Mouse (Mus musculus) kidney, embryonic 14.5 days (tissue): ENCODE results near the gene Pla2g10. TPM values are rescaled to one million over a fixed set of nuclear protein-coding genes. Genes with fewer than 3 reads are reported as not detected.
"Not testable (repeated sequence)": the region's sequence is repeated elsewhere in the genome, so short reads cannot be mapped to it uniquely, and the experiment has no call there.

Experiments used
- ATAC-seq: fragments of 200-750 bp; cut with Nextera tagmentation; 2 replicates; pipeline ENCODE4 v1.8.0; 2017; ENCODE audit warnings: moderate number of reproducible peaks, mild to moderate bottlenecking, moderate TSS enrichment, moderate library complexity; ENCODE audit not compliant: low FRiP score, low TSS enrichment
- H3K27ac ChIP-seq: fragments of 300-500 bp; sonication (generic); 2 replicates; pipeline ENCODE4 v1.5.1; 2014; ENCODE audit warnings: low read depth, mild to moderate bottlenecking, low read length, moderate library complexity, mixed read lengths
- H3K27me3 ChIP-seq: fragments of 300-500 bp; sonication (generic); 2 replicates; pipeline ENCODE4 v1.6.1; 2014; ENCODE audit warnings: mild to moderate bottlenecking, low read length; ENCODE audit not compliant: control insufficient read depth, insufficient read depth
- H3K36me3 ChIP-seq: fragments of 300-500 bp; sonication (generic); 2 replicates; pipeline ENCODE4 v1.6.1; 2014; ENCODE audit warnings: low read length, mixed read lengths; ENCODE audit not compliant: control insufficient read depth, insufficient read depth
- H3K4me1 ChIP-seq: fragments of 300-500 bp; sonication (generic); 2 replicates; pipeline ENCODE4 v1.6.1; 2014; ENCODE audit warnings: low read length, mixed read lengths; ENCODE audit not compliant: control insufficient read depth, insufficient read depth
- H3K4me2 ChIP-seq: fragments of 300-500 bp; sonication (generic); replicated peaks from 2 replicates; pipeline ENCODE4 v1.6.1; 2014; ENCODE audit warnings: low read depth, mild to moderate bottlenecking, low read length
- H3K4me3 ChIP-seq: fragments of 300-500 bp; sonication (generic); 2 replicates; pipeline ENCODE4 v1.5.1; 2014; ENCODE audit warnings: mild to moderate bottlenecking, low read length
- H3K9ac ChIP-seq: fragments of 300-500 bp; sonication (generic); 2 replicates; pipeline ENCODE4 v1.6.1; 2014; ENCODE audit warnings: low read depth, mild to moderate bottlenecking, low read length, moderate library complexity
- H3K9me3 ChIP-seq: fragments of 300-500 bp; sonication (generic); 2 replicates; pipeline ENCODE4 v1.6.1; 2016; ENCODE audit warnings: low read length; ENCODE audit not compliant: control insufficient read depth
- WGBS: fragments of 180-500 bp; shearing (Covaris S2); extraction: QIAGEN DNeasy Blood & Tissue Kit; methylation state at CpG from one replicate; pipeline ENCODE4 v1.1.7; 2014; 5-methylcytosine and 5-hydroxymethylcytosine counted together
- polyA plus RNA-seq: library from polyadenylated mRNA; unstranded; fragments of >200 nt; fragmentation: Nextera tagmentation; extraction: Ambion mirVana; gene quantifications from 2 replicates; pipeline ENCODE4 v1.2.1, GENCODE M21; 2014

Gene Pla2g10
- polyA plus RNA-seq, 1 experiment from 2014 or later = not detected

DNA sequence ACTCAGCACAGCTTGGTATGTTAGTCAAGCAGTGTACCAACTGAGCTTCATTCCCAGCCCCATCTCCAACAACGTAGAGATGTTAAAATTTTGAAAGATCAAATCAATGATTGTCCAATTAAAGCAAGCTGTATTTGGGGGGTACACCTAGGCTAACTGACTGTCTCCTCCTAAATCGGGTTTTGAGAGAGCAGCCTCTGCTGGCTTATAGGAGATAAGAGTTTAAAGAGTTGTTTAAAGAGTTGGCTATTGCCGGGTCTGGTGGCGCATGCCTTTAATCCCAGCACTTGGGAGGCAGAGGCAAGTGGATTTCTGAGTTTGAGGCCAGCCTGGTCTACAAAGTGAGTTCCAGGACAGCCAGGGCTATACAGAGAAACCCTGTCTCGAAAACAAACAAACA, 59.9 kb downstream of the Pla2g10 start:
- 85% methylated on average over 5 of the region's 5 CpGs for WGBS
- not testable (repeated sequence) for ATAC-seq, H3K9me3 ChIP-seq, H3K4me3 ChIP-seq, H3K36me3 ChIP-seq, H3K27me3 ChIP-seq, H3K27ac ChIP-seq, H3K4me1 ChIP-seq, H3K9ac ChIP-seq
- H3K4me2 ChIP-seq = peak overlapping the region; percentile 75

DNA sequence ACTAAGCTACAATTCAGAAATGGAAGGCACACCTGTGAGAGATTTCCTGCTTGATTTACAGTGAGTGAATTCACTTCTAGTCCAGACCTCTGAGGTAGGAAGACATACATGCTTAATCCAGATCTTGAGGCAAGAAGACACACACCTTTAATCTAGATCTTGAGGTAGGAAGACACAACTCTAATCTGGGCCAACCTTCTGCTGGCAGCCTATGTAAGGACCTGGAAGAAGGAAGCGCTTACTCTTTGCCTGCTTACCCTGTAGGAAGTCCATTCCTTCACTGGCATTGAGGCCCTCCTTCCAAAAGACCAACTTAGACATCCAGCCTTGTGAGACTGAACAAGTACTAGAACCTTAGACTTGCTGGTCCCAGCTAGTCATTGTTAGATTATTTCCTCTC, 61.5 kb downstream of the Pla2g10 start:
- WGBS = 95% methylated on average over 1 of the region's 1 CpGs
- Histone ChIP-seq H3K27me3 (no peaks in the 10 kb centered on the region), H3K4me3 (no peak overlapping the region), H3K27ac (no peak overlapping the region), H3K9me3 (no peaks in the 10 kb centered on the region), H3K4me2 (no peak overlapping the region), H3K9ac (no peak overlapping the region), H3K4me1 (peaks cover 6% of the 10 kb centered on the region; the same call in 1 of the 2 replicates), H3K36me3 (peaks cover 8% of the 10 kb centered on the region)
- no peak for ATAC-seq

DNA sequence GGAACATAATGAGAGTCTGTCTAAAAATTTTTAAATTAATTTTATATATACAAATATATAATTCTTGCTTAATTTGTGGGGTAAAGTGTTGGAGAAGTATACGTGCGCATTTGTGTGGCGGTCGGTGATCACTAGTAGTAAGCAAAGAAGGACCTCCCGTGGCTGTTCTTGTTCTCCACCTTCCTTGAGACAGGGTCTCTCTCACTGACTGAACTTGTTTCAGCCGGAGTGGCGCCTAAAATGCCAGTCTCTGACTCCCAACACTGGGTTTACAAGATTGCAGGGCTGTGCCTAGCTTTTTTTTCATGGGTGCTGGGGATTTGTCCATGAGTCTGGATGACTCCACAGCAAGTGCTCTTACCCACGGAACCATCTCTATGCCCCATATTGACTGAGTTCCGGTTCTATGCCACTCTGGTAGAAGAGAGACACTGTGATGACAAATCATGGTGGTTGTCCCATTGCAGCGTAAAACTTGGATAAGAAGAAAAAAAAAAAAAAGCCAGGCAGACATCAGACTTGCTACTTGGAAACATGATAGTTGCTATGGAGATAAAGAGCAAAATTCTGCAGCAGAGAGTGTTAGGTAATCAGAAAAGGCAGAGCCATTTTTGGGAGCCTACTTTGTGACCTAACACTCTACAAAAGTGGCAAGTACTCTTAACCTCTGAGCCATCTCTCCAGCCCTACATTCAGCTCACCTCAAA, 62.2 kb downstream of the Pla2g10 start:
- 79% methylated on average over 10 of the region's 10 CpGs for WGBS
- ATAC-seq = no peak
- no peaks in the 10 kb centered on the region for H3K9me3 ChIP-seq

DNA sequence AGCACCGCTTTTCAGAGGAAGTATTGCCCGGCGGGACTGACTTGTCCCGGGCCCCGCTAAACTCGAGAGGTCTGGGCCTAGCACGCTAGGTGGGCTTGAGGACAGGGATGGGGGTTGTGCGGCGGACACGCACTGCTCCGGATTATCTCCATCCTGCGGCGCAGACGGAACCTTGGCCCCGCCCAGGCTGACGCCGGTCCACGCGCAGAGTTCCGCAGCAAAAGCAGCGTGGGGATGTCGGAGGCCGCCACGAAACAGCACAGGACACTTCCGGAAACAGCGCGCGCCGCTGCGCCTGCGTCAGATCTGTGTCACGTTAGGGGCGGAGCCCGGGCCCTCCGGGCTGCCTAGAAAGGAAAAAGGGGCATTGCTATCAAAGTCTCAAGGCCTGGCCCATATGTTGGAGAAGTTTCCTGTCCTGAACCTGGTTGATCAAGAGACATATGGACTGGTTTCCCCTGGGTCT, 62.9 kb downstream of the Pla2g10 start, which contains the start of gene Parn:
Parn (minus strand) TSS at position 293 of the 466 bp plus-strand sequence.
- Histone ChIP-seq H3K27ac (peak within 1 kb of the TSS; percentile 47; the same call in 1 of the 2 replicates), H3K4me2 (peak within 1 kb of the TSS; percentile 82), H3K36me3 (peaks cover 11% of the 10 kb centered on the region), H3K4me1 (peaks cover 4% of the 10 kb centered on the region; the same call in 1 of the 2 replicates), H3K4me3 (peak within 1 kb of the TSS; percentile 78), H3K27me3 (no peaks in the 10 kb centered on the region), H3K9ac (peak within 1 kb of the TSS; percentile 81), H3K9me3 (no peaks in the 10 kb centered on the region)
- peak; percentile 90 for ATAC-seq
- under 1% methylated on average over 35 of the region's 35 CpGs for WGBS

More for the DNA sequence above, 62.2 kb downstream of the Pla2g10 start:
- no peaks in the 10 kb centered on the region for H3K27me3 ChIP-seq
- H3K4me2 ChIP-seq = peak overlapping the region; percentile 82; the same call in 1 of the 2 replicates
- 0 out of 2 replicates have a peak overlapping the region, but pooled peaks have one; percentile 81 for H3K9ac ChIP-seq
- peak overlapping the region; percentile 78 for H3K4me3 ChIP-seq
- peaks cover 9% of the 10 kb centered on the region for H3K36me3 ChIP-seq
- H3K4me1 ChIP-seq = peaks cover 6% of the 10 kb centered on the region; the same call in 1 of the 2 replicates
- H3K27ac ChIP-seq = no peak overlapping the region

Other genes starting within 250 kb of the Pla2g10 start
- gene Parn, start 62.8 kb downstream of the Pla2g10 start, polyA plus RNA-seq = 25.6 and 42.1 TPM in 2 replicates
- gene Bfar, start 59.1 kb downstream of the Pla2g10 start, polyA plus RNA-seq = 50.3 and 51.1 TPM in 2 replicates
- 6.9 and 7.3 TPM in 2 replicates for gene 3110001I22Rik, start 59.1 kb downstream of the Pla2g10 start, polyA plus RNA-seq
- 48.9 and 74.7 TPM in 2 replicates for gene Rrn3, start 49.7 kb upstream of the Pla2g10 start, polyA plus RNA-seq
- gene Ntan1, start 87.9 kb upstream of the Pla2g10 start, polyA plus RNA-seq = 149 and 162 TPM in 2 replicates
- gene Pdxdc1, start 172.1 kb upstream of the Pla2g10 start, polyA plus RNA-seq = 49.5 and 87.5 TPM in 2 replicates
- 5.3 and 5.8 TPM in 2 replicates for gene Mpv17l, start 172.2 kb upstream of the Pla2g10 start, polyA plus RNA-seq